Mouse (Mus musculus) testis, postnatal 14 days (tissue): ENCODE measurements around the gene Rab26.

Experiments used
- DNase-seq: peaks from one replicate; pipeline ENCODE4 v3.0.0; 2021; ENCODE audit warnings: low spot score

The Rab26 gene

GRCm38 (mm10) chr17:24546234-24546633 lies 12.2 kb upstream of the Rab26 start:
- no peak for DNase-seq

GRCm38 (mm10) chr17:24545247-24545646 lies 11.2 kb upstream of the Rab26 start:
- DNase-seq, result no peak

- DNase-seq, result no peak
Observed at GRCm38 (mm10) chr17:24544613-24545012, 10.6 kb upstream of the Rab26 start.

GRCm38 (mm10) chr17:24540375-24540774 lies 6.4 kb upstream of the Rab26 start:
- no peak for DNase-seq

GRCm38 (mm10) chr17:24538950-24539349 lies 4.9 kb upstream of the Rab26 start:
- DNase-seq, result no peak

- DNase-seq, result no peak
Observed at GRCm38 (mm10) chr17:24537536-24537935, 3.5 kb upstream of the Rab26 start.

GRCm38 (mm10) chr17:24535300-24535699 lies 1.3 kb upstream of the Rab26 start:
- no peak for DNase-seq

GRCm38 (mm10) chr17:24533099-24533992 lies 664 bp downstream of the Rab26 start:
- peak; percentile 89 for DNase-seq

GRCm38 (mm10) chr17:24532045-24532444 lies 2.0 kb downstream of the Rab26 start:
- no peak for DNase-seq

GRCm38 (mm10) chr17:24531064-24531463 lies 2.9 kb downstream of the Rab26 start:
- DNase-seq, result no peak

- no peak for DNase-seq
Observed at GRCm38 (mm10) chr17:24530361-24531050, 3.5 kb downstream of the Rab26 start.

- no peak for DNase-seq
Observed at GRCm38 (mm10) chr17:24529883-24530282, 4.1 kb downstream of the Rab26 start.

- DNase-seq, result no peak
Observed at GRCm38 (mm10) chr17:24529007-24529451, 5.0 kb downstream of the Rab26 start.

- DNase-seq, result no peak
Observed at GRCm38 (mm10) chr17:24528560-24528918, 5.5 kb downstream of the Rab26 start.

GRCm38 (mm10) chr17:24527723-24528559 lies 6.1 kb downstream of the Rab26 start, which contains the start of gene Traf7:
TSS of gene Traf7 (minus strand) at chr17:24527938.
- DNase-seq, result peak; percentile 98

- DNase-seq, result no peak
Observed at GRCm38 (mm10) chr17:24527315-24527714, 6.7 kb downstream of the Rab26 start.

- DNase-seq, result no peak
Observed at GRCm38 (mm10) chr17:24524734-24525133, 9.3 kb downstream of the Rab26 start.

GRCm38 (mm10) chr17:24520450-24520849 lies 13.6 kb downstream of the Rab26 start:
- no peak for DNase-seq

- DNase-seq, result no peak
Observed at GRCm38 (mm10) chr17:24514270-24515257, 19.4 kb downstream of the Rab26 start.

- no peak for DNase-seq
Observed at GRCm38 (mm10) chr17:24513609-24514008, 20.4 kb downstream of the Rab26 start.
